Mouse (Mus musculus): ENCODE measurements around the gene Ccdc63. TPM values are rescaled to one million over a fixed set of nuclear protein-coding genes. Genes with fewer than 3 reads are reported as not detected.

The Ccdc63 gene
- polyA plus RNA-seq, 1 experiment: 8.2 TPM

DNA sequence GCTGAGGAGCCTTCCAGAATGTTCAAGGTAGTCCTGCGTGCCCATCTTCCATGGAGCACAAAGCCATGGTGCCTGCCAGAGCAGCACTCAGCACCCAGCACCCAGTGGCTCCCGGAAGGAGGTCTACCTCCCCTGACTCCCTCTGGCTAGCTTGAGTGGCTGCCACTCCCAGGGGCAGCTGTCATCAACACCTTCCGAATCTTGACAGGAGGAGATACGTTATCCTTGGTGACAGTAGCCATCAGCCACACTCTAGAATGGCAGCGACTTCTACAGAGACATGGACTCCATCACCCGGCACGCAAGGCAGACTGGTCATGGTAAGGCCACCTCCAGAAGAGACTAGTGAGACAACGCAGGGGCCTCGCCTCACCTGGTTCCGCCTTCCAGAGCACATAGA lies 46.2 kb downstream of the Ccdc63 start:
- no peak for TF ChIP-seq CTCF (IDR thresholded peaks at IDR 0.05; ENCODE audit: control insufficient read depth, insufficient read depth, low read length)
- TF ChIP-seq POLR2A (IDR thresholded peaks at IDR 0.05; ENCODE audit: borderline replicate concordance, control insufficient read depth, low read depth, low read length): no peak
- 86% methylated on average over 10 of the region's 10 CpGs for WGBS
- no peak overlapping the region for H3K27ac ChIP-seq (ENCODE audit: control insufficient read depth, insufficient read depth, low read depth, low read length, poor library complexity)

DNA sequence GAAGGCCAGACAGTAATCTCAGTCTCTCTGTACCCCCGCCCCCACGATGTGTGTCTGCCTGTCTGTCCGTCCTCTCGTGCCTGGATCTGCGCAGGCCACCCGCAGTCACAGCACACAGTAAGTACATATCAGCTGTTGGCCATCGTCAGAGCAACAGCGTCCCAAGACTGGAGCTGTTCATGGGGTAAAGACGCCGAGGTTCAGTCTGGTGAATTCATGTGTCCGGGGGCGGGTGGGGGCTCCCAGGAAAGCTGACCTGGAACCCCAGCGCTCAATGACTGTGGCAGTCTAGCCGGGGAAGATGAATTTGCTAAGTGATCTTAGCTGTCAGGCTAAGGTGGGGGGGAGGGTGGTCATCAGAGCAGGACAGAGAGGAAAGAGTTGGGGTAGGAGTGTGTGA lies 46.9 kb downstream of the Ccdc63 start:
- TF ChIP-seq CTCF (IDR thresholded peaks at IDR 0.05; ENCODE audit: control insufficient read depth, insufficient read depth, low read length): no peak
- no peak for TF ChIP-seq POLR2A (IDR thresholded peaks at IDR 0.05; ENCODE audit: borderline replicate concordance, control insufficient read depth, low read depth, low read length)

More for the DNA sequence above, 46.2 kb downstream of the Ccdc63 start:
- H3K4me3 ChIP-seq (replicated peaks; ENCODE audit: control insufficient read depth, low read depth, low read length): no peak overlapping the region
- no peaks in the 10 kb centered on the region for H3K4me1 ChIP-seq (ENCODE audit: control insufficient read depth, insufficient read depth, low read length)

DNA sequence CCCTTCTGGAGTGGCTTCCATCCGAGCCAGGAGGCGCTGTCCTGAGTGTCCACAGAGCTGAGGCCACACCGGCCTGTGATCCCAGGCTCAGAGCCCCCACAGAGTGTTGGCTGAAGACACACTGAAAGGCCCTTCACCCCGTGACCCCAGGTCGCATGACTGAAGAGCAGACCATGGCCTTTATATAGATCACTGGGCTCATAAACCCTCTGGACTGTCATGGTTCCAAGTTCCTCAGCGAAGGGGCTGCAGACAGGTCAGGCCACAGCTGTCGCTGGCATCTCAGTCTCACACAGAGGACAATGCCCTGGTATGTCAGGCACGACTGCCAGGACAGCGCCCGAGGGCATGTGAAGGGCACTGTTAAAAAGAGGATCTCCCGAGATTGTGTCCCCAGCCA lies 47.8 kb downstream of the Ccdc63 start:
- H3K4me1 ChIP-seq (ENCODE audit: control insufficient read depth, insufficient read depth, low read length): no peaks in the 10 kb centered on the region
- TF ChIP-seq POLR2A (IDR thresholded peaks at IDR 0.05; ENCODE audit: borderline replicate concordance, control insufficient read depth, low read depth, low read length) (no peak), CTCF (IDR thresholded peaks at IDR 0.05; ENCODE audit: control insufficient read depth, insufficient read depth, low read length) (no peak)
- 80% methylated on average over 11 of the region's 11 CpGs for WGBS
- H3K4me3 ChIP-seq (replicated peaks; ENCODE audit: control insufficient read depth, low read depth, low read length): no peak overlapping the region
- H3K27ac ChIP-seq (ENCODE audit: control insufficient read depth, insufficient read depth, low read depth, low read length, poor library complexity): no peak overlapping the region

More for the DNA sequence above, 46.9 kb downstream of the Ccdc63 start:
- Histone ChIP-seq H3K27ac (ENCODE audit: control insufficient read depth, insufficient read depth, low read depth, low read length, poor library complexity) (no peak overlapping the region), H3K4me1 (ENCODE audit: control insufficient read depth, insufficient read depth, low read length) (no peaks in the 10 kb centered on the region), H3K4me3 (replicated peaks; ENCODE audit: control insufficient read depth, low read depth, low read length) (no peak overlapping the region)
- 85% methylated on average over 14 of the region's 14 CpGs for WGBS

DNA sequence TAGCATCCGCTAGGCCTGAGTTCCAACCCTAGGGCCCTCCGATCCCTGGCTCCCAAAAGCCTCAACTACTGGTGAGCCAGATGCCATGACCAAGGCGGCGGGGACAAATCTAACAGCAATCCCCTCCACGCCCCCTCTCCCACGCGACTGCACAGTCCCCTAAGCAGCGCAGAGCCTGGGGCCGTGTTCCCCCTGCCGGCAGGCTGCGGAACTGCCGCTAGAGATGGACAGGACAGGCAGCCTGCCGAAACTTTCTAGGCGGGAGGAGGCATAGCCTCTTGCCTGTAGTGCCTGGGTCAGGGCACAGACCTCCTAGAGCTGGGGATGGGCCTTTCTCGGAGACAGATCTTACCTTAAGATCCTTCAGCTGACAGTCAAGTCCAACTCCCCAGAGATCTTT lies 49.6 kb downstream of the Ccdc63 start:
- 16% methylated on average over 15 of the region's 15 CpGs for WGBS
- Histone ChIP-seq H3K4me3 (replicated peaks; ENCODE audit: control insufficient read depth, low read depth, low read length) (no peak overlapping the region), H3K4me1 (ENCODE audit: control insufficient read depth, insufficient read depth, low read length) (no peaks in the 10 kb centered on the region; the same call in 1 of the 2 replicates), H3K27ac (ENCODE audit: control insufficient read depth, insufficient read depth, low read depth, low read length, poor library complexity) (no peak overlapping the region)
- TF ChIP-seq CTCF (IDR thresholded peaks at IDR 0.05; ENCODE audit: control insufficient read depth, insufficient read depth, low read length) (peak; percentile 79), POLR2A (IDR thresholded peaks at IDR 0.05; ENCODE audit: borderline replicate concordance, control insufficient read depth, low read depth, low read length) (no peak; the same call in 1 of the 2 replicates)

- no peaks in the 10 kb centered on the region; the same call in 1 of the 2 replicates for H3K4me1 ChIP-seq (ENCODE audit: control insufficient read depth, insufficient read depth, low read length)
- H3K4me3 ChIP-seq (replicated peaks; ENCODE audit: control insufficient read depth, low read depth, low read length): no peak overlapping the region
- TF ChIP-seq POLR2A (IDR thresholded peaks at IDR 0.05; ENCODE audit: borderline replicate concordance, control insufficient read depth, low read depth, low read length): no peak
- TF ChIP-seq CTCF (IDR thresholded peaks at IDR 0.05; ENCODE audit: control insufficient read depth, insufficient read depth, low read length): no peak
- WGBS: 81% methylated on average over 8 of the region's 8 CpGs
- H3K27ac ChIP-seq (ENCODE audit: control insufficient read depth, insufficient read depth, low read depth, low read length, poor library complexity): no peak overlapping the region
Observed at GRCm38 (mm10) chr5:122089664-122090063, 51.0 kb downstream of the Ccdc63 start.

- Histone ChIP-seq H3K4me3 (replicated peaks; ENCODE audit: control insufficient read depth, low read depth, low read length) (no peak overlapping the region), H3K27ac (ENCODE audit: control insufficient read depth, insufficient read depth, low read depth, low read length, poor library complexity) (no peak overlapping the region), H3K4me1 (ENCODE audit: control insufficient read depth, insufficient read depth, low read length) (no peaks in the 10 kb centered on the region; the same call in 1 of the 2 replicates)
- TF ChIP-seq CTCF (IDR thresholded peaks at IDR 0.05; ENCODE audit: control insufficient read depth, insufficient read depth, low read length): peak; percentile 95
- no peak for TF ChIP-seq POLR2A (IDR thresholded peaks at IDR 0.05; ENCODE audit: borderline replicate concordance, control insufficient read depth, low read depth, low read length)
- 2% methylated on average over 5 of the region's 5 CpGs for WGBS
Observed at GRCm38 (mm10) chr5:122088917-122089316, 51.7 kb downstream of the Ccdc63 start.

- Histone ChIP-seq H3K4me1 (ENCODE audit: control insufficient read depth, insufficient read depth, low read length) (no peaks in the 10 kb centered on the region; the same call in 1 of the 2 replicates), H3K4me3 (replicated peaks; ENCODE audit: control insufficient read depth, low read depth, low read length) (no peak overlapping the region), H3K27ac (ENCODE audit: control insufficient read depth, insufficient read depth, low read depth, low read length, poor library complexity) (no peak overlapping the region)
- WGBS: 72% methylated on average over 3 of the region's 3 CpGs
- no peak for TF ChIP-seq CTCF (IDR thresholded peaks at IDR 0.05; ENCODE audit: control insufficient read depth, insufficient read depth, low read length)
- TF ChIP-seq POLR2A (IDR thresholded peaks at IDR 0.05; ENCODE audit: borderline replicate concordance, control insufficient read depth, low read depth, low read length): no peak
Observed at GRCm38 (mm10) chr5:122086121-122086520, 54.5 kb downstream of the Ccdc63 start.

DNA sequence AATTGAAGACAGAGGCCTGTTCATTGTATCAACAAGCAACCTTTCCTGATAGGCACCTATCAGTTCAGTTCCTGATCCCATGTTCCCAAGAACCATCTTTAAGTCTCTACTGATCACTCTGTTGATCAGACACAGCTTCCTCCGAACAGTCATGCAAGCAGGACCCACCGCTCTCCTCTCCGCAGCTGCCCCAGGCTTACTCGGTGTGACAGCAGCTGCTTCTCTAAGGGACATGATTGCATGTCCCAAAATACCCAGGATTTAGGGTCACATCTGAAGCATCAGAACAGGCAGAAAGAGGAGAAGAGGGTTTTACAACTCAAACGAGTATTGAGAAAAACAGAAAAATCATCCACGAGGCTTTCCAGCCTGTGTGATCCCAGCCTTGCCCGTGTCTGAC lies 55.3 kb downstream of the Ccdc63 start:
- no peaks in the 10 kb centered on the region; the same call in 1 of the 2 replicates for H3K4me1 ChIP-seq (ENCODE audit: control insufficient read depth, insufficient read depth, low read length)

DNA sequence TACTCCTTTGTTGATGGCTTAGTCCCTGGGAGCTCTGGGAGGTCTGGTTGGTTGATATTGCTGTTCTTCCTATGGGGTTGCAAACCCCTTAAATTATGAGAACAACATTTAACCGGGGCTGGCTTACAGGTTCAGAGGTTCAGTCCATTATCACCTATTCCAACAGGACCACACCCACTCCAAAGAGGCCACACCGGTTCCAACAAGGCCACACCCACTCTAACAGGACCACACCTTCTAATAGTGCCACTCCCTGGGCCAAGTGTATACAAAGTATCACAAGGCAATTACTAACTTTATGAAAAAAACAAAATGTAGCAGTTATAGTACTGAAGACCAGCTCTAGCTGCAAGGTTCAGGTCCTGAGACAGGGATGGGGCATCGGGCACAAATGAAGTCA lies 56.2 kb downstream of the Ccdc63 start:
- Histone ChIP-seq H3K27ac (ENCODE audit: control insufficient read depth, insufficient read depth, low read depth, low read length, poor library complexity) (no peak overlapping the region), H3K4me1 (ENCODE audit: control insufficient read depth, insufficient read depth, low read length) (no peaks in the 10 kb centered on the region; the same call in 1 of the 2 replicates), H3K4me3 (replicated peaks; ENCODE audit: control insufficient read depth, low read depth, low read length) (no peak overlapping the region)
- TF ChIP-seq CTCF (IDR thresholded peaks at IDR 0.05; ENCODE audit: control insufficient read depth, insufficient read depth, low read length): no peak
- no peak for TF ChIP-seq POLR2A (IDR thresholded peaks at IDR 0.05; ENCODE audit: borderline replicate concordance, control insufficient read depth, low read depth, low read length)
- WGBS: 64% methylated on average over 3 of the region's 3 CpGs

More for the DNA sequence above, 55.3 kb downstream of the Ccdc63 start:
- TF ChIP-seq CTCF (IDR thresholded peaks at IDR 0.05; ENCODE audit: control insufficient read depth, insufficient read depth, low read length) (no peak), POLR2A (IDR thresholded peaks at IDR 0.05; ENCODE audit: borderline replicate concordance, control insufficient read depth, low read depth, low read length) (no peak)
- Histone ChIP-seq H3K27ac (ENCODE audit: control insufficient read depth, insufficient read depth, low read depth, low read length, poor library complexity) (no peak overlapping the region), H3K4me3 (replicated peaks; ENCODE audit: control insufficient read depth, low read depth, low read length) (no peak overlapping the region)
- WGBS: 66% methylated on average over 7 of the region's 7 CpGs
